Mouse (Mus musculus) brain, embryonic 14.5 days (tissue): ENCODE results near the gene Zfp488. TPM values are rescaled to one million over a fixed set of nuclear protein-coding genes. Genes with fewer than 3 reads are reported as not detected.

Source experiments
- DNase-seq: peaks from one replicate; pipeline ENCODE4 v3.0.0-alpha.2; 2011; ENCODE audit warnings: low read depth
- CTCF ChIP-seq: fragments of 200-500 bp; IDR thresholded peaks from 2 replicates; pipeline ENCODE4 v1.5.1; 2012; ENCODE audit warnings: inconsistent platforms, mild to moderate bottlenecking, moderate library complexity, borderline replicate concordance; ENCODE audit not compliant: insufficient read depth, insufficient read length; ENCODE audit errors: extremely low read depth
- POLR2A ChIP-seq: fragments of 200-500 bp; IDR thresholded peaks from 2 replicates; pipeline ENCODE4 v1.6.1; 2012; ENCODE audit warnings: mild to moderate bottlenecking, inconsistent platforms, borderline replicate concordance; ENCODE audit not compliant: poor library complexity, insufficient read depth, insufficient read length, severe bottlenecking; ENCODE audit errors: extremely low read depth
- polyA plus RNA-seq: library from polyadenylated mRNA; depleted of rRNA; stranded (reverse); fragments of >200 nt; gene quantifications from 2 replicates; pipeline ENCODE4 v1.2.3, GENCODE M21; 2012; rRNA removed

Zfp488 gene
- polyA plus RNA-seq, result 0.52 and 1.1 TPM in 2 replicates

- peak; percentile 55 for DNase-seq
- no peak for TF ChIP-seq POLR2A
- TF ChIP-seq CTCF, result no peak
These were observed at the start of gene Zfp488 for GRCm38 (mm10) chr14:33978604-33979059. Gene Zfp488, minus strand, starts transcription at chr14:33978764.

- no peak for TF ChIP-seq CTCF
- DNase-seq, result no peak
These were observed 48.1 kb upstream of the Zfp488 start for GRCm38 (mm10) chr14:34026710-34027109.

GRCm38 (mm10) chr14:34016938-34017337 lies 38.4 kb upstream of the Zfp488 start:
- TF ChIP-seq POLR2A, result no peak
- no peak for TF ChIP-seq CTCF
- no peak for DNase-seq

- no peak for DNase-seq
- TF ChIP-seq POLR2A (no peak), CTCF (no peak)
These were observed 37.8 kb upstream of the Zfp488 start, which contains the start of gene Gm5460 for GRCm38 (mm10) chr14:34016381-34016780. Gene Gm5460, plus strand, starts transcription at chr14:34016758.

- TF ChIP-seq POLR2A (no peak), CTCF (no peak)
- DNase-seq, result no peak
These were observed 36.5 kb upstream of the Zfp488 start, which contains the start of gene Gm30083 for GRCm38 (mm10) chr14:34015063-34015462. Gene Gm30083, minus strand, starts transcription at chr14:34015182.

DNA sequence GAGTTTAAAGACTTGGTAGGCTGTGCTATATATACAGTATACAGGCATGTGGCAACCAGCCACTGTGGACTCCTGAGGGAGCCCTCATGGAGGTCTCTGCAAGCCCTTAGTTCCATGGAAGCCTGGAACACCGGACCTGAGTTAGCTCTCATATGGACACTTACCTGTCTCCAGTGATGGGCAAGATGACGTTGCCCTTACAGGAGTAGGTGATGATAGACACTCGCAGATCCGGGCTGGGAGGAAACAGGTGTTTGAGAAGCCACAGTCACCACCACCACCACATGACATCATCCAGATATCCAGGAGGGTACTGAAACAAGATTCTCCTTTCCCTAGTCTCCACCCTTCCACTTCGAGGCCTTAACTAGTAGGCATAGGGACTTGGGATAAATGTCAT lies 23.8 kb upstream of the Zfp488 start:
- TF ChIP-seq CTCF (no peak), POLR2A (no peak)
- DNase-seq, result no peak

GRCm38 (mm10) chr14:34001445-34001844 lies 22.9 kb upstream of the Zfp488 start:
- TF ChIP-seq POLR2A (no peak), CTCF (no peak)
- DNase-seq, result no peak

GRCm38 (mm10) chr14:34000076-34000475 lies 21.5 kb upstream of the Zfp488 start:
- no peak for TF ChIP-seq CTCF
- TF ChIP-seq POLR2A, result no peak
- no peak for DNase-seq

- DNase-seq, result peak; percentile 22
- no peak for TF ChIP-seq POLR2A
- no peak for TF ChIP-seq CTCF
These were observed 18.9 kb upstream of the Zfp488 start for GRCm38 (mm10) chr14:33997427-33997826.

GRCm38 (mm10) chr14:33993521-33994289 lies 15.1 kb upstream of the Zfp488 start:
- no peak for DNase-seq
- no peak for TF ChIP-seq POLR2A
- TF ChIP-seq CTCF, result no peak

DNA sequence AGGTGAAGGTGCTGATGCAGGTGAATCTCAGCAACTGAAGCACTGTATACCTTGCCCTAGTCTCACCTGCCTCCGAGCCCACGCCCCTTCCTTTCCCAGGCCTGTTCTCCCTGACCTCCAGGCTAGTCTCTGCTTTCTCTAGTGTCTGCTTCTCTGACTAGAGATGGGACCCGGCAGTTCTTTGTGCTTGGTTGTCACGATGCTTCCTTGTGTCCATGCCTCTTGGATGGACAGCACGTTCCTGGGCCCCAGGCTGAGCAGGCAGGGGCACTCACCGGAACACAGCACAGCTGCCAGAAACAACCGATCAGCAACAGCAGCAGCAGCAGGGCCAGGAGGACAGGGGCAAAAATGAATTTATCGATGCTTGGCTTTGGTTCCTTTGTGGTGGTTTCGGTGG lies 14.5 kb upstream of the Zfp488 start:
- no peak for DNase-seq
- TF ChIP-seq CTCF (no peak), POLR2A (no peak)

- TF ChIP-seq CTCF, result no peak
- no peak for TF ChIP-seq POLR2A
- no peak for DNase-seq
These were observed 13.4 kb upstream of the Zfp488 start for GRCm38 (mm10) chr14:33991971-33992370.
